Mouse (Mus musculus) MEL (cell line): ENCODE measurements around the gene Ttc41. TPM values are rescaled to one million over a fixed set of nuclear protein-coding genes. Genes with fewer than 3 reads are reported as not detected.

Experiments
- DNase-seq: peaks from one replicate; pipeline ENCODE4 v3.0.0; 2011; ENCODE audit warnings: low read depth, low spot score
- H3K27ac ChIP-seq: 2 replicates; pipeline ENCODE4 v1.5.1; 2012; ENCODE audit warnings: low read depth, mild to moderate bottlenecking, control low read depth, low read length, moderate library complexity; ENCODE audit not compliant: control insufficient read depth
- H3K27me3 ChIP-seq, 2 experiments: fragments of 150-350 bp in 1 of 2; sonication (generic) in 1 of 2; 2 replicates each; pipeline ENCODE4 v1.6.1; 2012; ENCODE audit warnings: low read length in 2 of 2, mild to moderate bottlenecking in 2 of 2, improper control_type of control experiment in 1 of 2, moderate library complexity in 1 of 2; ENCODE audit not compliant: insufficient read depth in 2 of 2, control insufficient read depth in 1 of 2
- H3K36me3 ChIP-seq, 2 experiments: 2 replicates each; pipeline ENCODE4 v1.6.1; 2012 to 2014; ENCODE audit warnings: low read length in 2 of 2, improper control_type of control experiment in 1 of 2, inconsistent platforms in 1 of 2, mild to moderate bottlenecking in 1 of 2; ENCODE audit not compliant: insufficient read depth in 2 of 2, control insufficient read depth in 1 of 2
- H3K4me1 ChIP-seq, 2 experiments: fragments of 150-350 bp in 1 of 2; sonication (generic) in 1 of 2; 2 replicates each; pipeline ENCODE4 v1.6.1; 2012; ENCODE audit warnings: low read length in 2 of 2, improper control_type of control experiment in 1 of 2, mild to moderate bottlenecking in 1 of 2; ENCODE audit not compliant: insufficient read depth in 2 of 2, control insufficient read depth in 1 of 2
- H3K4me3 ChIP-seq, 2 experiments: fragments of 150-350 bp in 1 of 2; sonication (generic) in 1 of 2; 2 replicates each; pipeline ENCODE4 v1.5.1; 2012; ENCODE audit warnings: low read depth in 2 of 2, low read length in 2 of 2, mild to moderate bottlenecking in 2 of 2, moderate library complexity in 2 of 2, control low read depth in 1 of 2, improper control_type of control experiment in 1 of 2; ENCODE audit not compliant: control insufficient read depth in 1 of 2, insufficient read depth in 1 of 2
- H3K79me2 ChIP-seq: 2 replicates; pipeline ENCODE4 v1.6.1; 2012; ENCODE audit warnings: mild to moderate bottlenecking, low read length, moderate library complexity; ENCODE audit not compliant: control insufficient read depth, poor library complexity, insufficient read depth
- H3K9ac ChIP-seq: 2 replicates; pipeline ENCODE4 v1.6.1; 2012; ENCODE audit warnings: low read depth, mild to moderate bottlenecking, control low read depth, low read length, moderate library complexity; ENCODE audit not compliant: control insufficient read depth, poor library complexity, severe bottlenecking
- H3K9me3 ChIP-seq: fragments of 150-350 bp; sonication (generic); replicated peaks from 2 replicates; pipeline ENCODE4 v1.6.1; 2012; ENCODE audit warnings: mild to moderate bottlenecking, low read length, improper control_type of control experiment, moderate library complexity; ENCODE audit not compliant: insufficient read depth
- CTCF ChIP-seq, 3 experiments: IDR thresholded peaks in 2 of 3; conservative IDR thresholded peaks in 1 of 3; 2 replicates each; pipeline ENCODE4 v1.5.1; 2011 to 2012; ENCODE audit warnings: low read length in 3 of 3, low read depth in 2 of 3, mild to moderate bottlenecking in 2 of 3, improper control_type of control experiment in 1 of 3, inconsistent platforms in 1 of 3, mixed read lengths in 1 of 3, moderate library complexity in 1 of 3; ENCODE audit not compliant: control insufficient read depth in 1 of 3, insufficient read depth in 1 of 3, poor library complexity in 1 of 3, severe bottlenecking in 1 of 3
- EP300 ChIP-seq, 2 experiments: IDR thresholded peaks; 2 replicates each; pipeline ENCODE4 v1.6.1; 2011; ENCODE audit warnings: improper control_type of control experiment in 2 of 2, low read length in 2 of 2, low read depth in 1 of 2, mild to moderate bottlenecking in 1 of 2
- ETS1 ChIP-seq: IDR thresholded peaks from 2 replicates; pipeline ENCODE4 v1.6.1; 2012; ENCODE audit warnings: low read depth, mild to moderate bottlenecking, inconsistent platforms, low read length, improper control_type of control experiment, moderate library complexity
- GABPA ChIP-seq: IDR thresholded peaks from 2 replicates; pipeline ENCODE4 v1.6.1; 2012; ENCODE audit warnings: low read depth, mild to moderate bottlenecking, inconsistent platforms, low read length, improper control_type of control experiment, moderate library complexity
- GATA1 ChIP-seq: IDR thresholded peaks from 2 replicates; pipeline ENCODE4 v1.6.1; 2011; ENCODE audit warnings: low read depth, low read length, improper control_type of control experiment
- HCFC1 ChIP-seq: IDR thresholded peaks from 2 replicates; pipeline ENCODE4 v1.6.1; 2012; ENCODE audit warnings: low read depth, mild to moderate bottlenecking, inconsistent platforms, low read length, improper control_type of control experiment, moderate library complexity
- KAT2A ChIP-seq: conservative IDR thresholded peaks from 2 replicates; pipeline ENCODE4 v1.6.1; 2012; ENCODE audit warnings: low read depth, low read length, improper control_type of control experiment, inconsistent platforms
- MAFK ChIP-seq: IDR thresholded peaks from 2 replicates; pipeline ENCODE4 v1.6.1; 2011; ENCODE audit warnings: low read depth, mild to moderate bottlenecking, low read length, improper control_type of control experiment, borderline replicate concordance
- MYC ChIP-seq: IDR thresholded peaks from 2 replicates; pipeline ENCODE4 v1.6.1; 2011; ENCODE audit warnings: low read depth, mild to moderate bottlenecking, low read length, improper control_type of control experiment, moderate library complexity
- POLR2AphosphoS2 ChIP-seq: IDR thresholded peaks from 2 replicates; pipeline ENCODE4 v1.6.1; 2011; ENCODE audit warnings: low read length, improper control_type of control experiment
- POLR2AphosphoS5 ChIP-seq: IDR thresholded peaks from 2 replicates; pipeline ENCODE4 v1.6.1; 2012; ENCODE audit warnings: low read depth, borderline replicate concordance, mild to moderate bottlenecking, inconsistent platforms, low read length, moderate library complexity, mixed read lengths
- SIN3A ChIP-seq: IDR thresholded peaks from 2 replicates; pipeline ENCODE4 v1.6.1; 2012; ENCODE audit warnings: low read length, improper control_type of control experiment, inconsistent platforms
- SMC3 ChIP-seq: IDR thresholded peaks from 2 replicates; pipeline ENCODE4 v1.6.1; 2011; ENCODE audit warnings: low read depth, low read length, improper control_type of control experiment
- TBP ChIP-seq: IDR thresholded peaks from 2 replicates; pipeline ENCODE4 v1.8.0; 2011; ENCODE audit warnings: low read depth, low read length, improper control_type of control experiment
- TCF12 ChIP-seq: IDR thresholded peaks from 2 replicates; pipeline ENCODE4 v1.6.1; 2014; ENCODE audit warnings: low read depth, mild to moderate bottlenecking, inconsistent platforms, low read length, improper control_type of control experiment, moderate library complexity
- UBTF ChIP-seq: IDR thresholded peaks from 2 replicates; pipeline ENCODE4 v1.6.1; 2012; ENCODE audit warnings: low read depth, mild to moderate bottlenecking, inconsistent platforms, low read length, improper control_type of control experiment, moderate library complexity, borderline replicate concordance; ENCODE audit not compliant: insufficient read depth
- USF1 ChIP-seq: IDR thresholded peaks from 2 replicates; pipeline ENCODE4 v1.6.1; 2014; ENCODE audit warnings: low read depth, mild to moderate bottlenecking, inconsistent platforms, low read length, improper control_type of control experiment, moderate library complexity
- USF2 ChIP-seq, 2 experiments: IDR thresholded peaks; 2 replicates each; pipeline ENCODE4 v1.6.1; 2011 to 2012; ENCODE audit warnings: improper control_type of control experiment in 2 of 2, low read length in 2 of 2, borderline replicate concordance in 1 of 2, inconsistent platforms in 1 of 2, low read depth in 1 of 2, mild to moderate bottlenecking in 1 of 2; ENCODE audit not compliant: insufficient read depth in 1 of 2
- ZC3H11A ChIP-seq: IDR thresholded peaks from 2 replicates; pipeline ENCODE4 v1.6.1; 2012; ENCODE audit warnings: low read depth, mild to moderate bottlenecking, inconsistent platforms, low read length, improper control_type of control experiment
- ZMIZ1 ChIP-seq: IDR thresholded peaks from 2 replicates; pipeline ENCODE4 v1.6.1; 2012; ENCODE audit warnings: low read depth, mild to moderate bottlenecking, inconsistent platforms, low read length, improper control_type of control experiment, moderate library complexity
- polyA plus RNA-seq, 2 experiments: library from polyadenylated mRNA; stranded (reverse) in 1 of 2; unstranded in 1 of 2; fragments of >175 nt in 1 of 2; fragments of >200 nt in 1 of 2; gene quantifications; 2 replicates each; pipeline versions ENCODE4 v1.2.1 to v1.2.4; 2012; ENCODE audit warnings: low replicate concordance in 2 of 2, low read depth in 1 of 2; ENCODE audit not compliant: insufficient read length in 2 of 2, insufficient read depth in 1 of 2, missing spikeins in 1 of 2
- total RNA-seq: library from RNA; depleted of rRNA; stranded (reverse); fragments of 300-350 nt; gene quantifications from 2 replicates; pipeline ENCODE4 v1.2.3, GENCODE M21; 2012

Ttc41 gene
- total and polyA plus RNA-seq, 3 experiments: 1.0 to 2.1 TPM; not detected in 1

GRCm38 (mm10) chr10:86742918-86743317 lies 37.3 kb downstream of the Ttc41 start:
- H3K9me3 ChIP-seq: no peaks in the 10 kb centered on the region
- DNase-seq: no peak
- H3K27ac ChIP-seq: no peak overlapping the region
- no peaks in the 10 kb centered on the region for H3K79me2 ChIP-seq
- no peak overlapping the region for H3K9ac ChIP-seq
- no peaks in the 10 kb centered on the region for H3K27me3 ChIP-seq
- H3K36me3 ChIP-seq: no peaks in the 10 kb centered on the region
- no peak for TF ChIP-seq KAT2A
- no peak for TF ChIP-seq GABPA
- no peak for TF ChIP-seq UBTF
- no peak for TF ChIP-seq POLR2AphosphoS2
- no peak for TF ChIP-seq GATA1
- no peak for TF ChIP-seq TCF12
- TF ChIP-seq USF2 (IDR thresholded peaks at IDR 0.05; ENCODE audit: borderline replicate concordance in 1 of 2, insufficient read depth in 1 of 2, low read depth in 1 of 2, low read length in 2 of 2): no peak
- TF ChIP-seq ZC3H11A: no peak
- no peak for TF ChIP-seq HCFC1
- TF ChIP-seq ETS1: no peak
- no peak for TF ChIP-seq ZMIZ1
- TF ChIP-seq EP300 (IDR thresholded peaks at IDR 0.05; ENCODE audit: low read depth in 1 of 2, low read length in 2 of 2): no peak
- no peak for TF ChIP-seq POLR2AphosphoS5
- no peak for TF ChIP-seq TBP
- no peak for TF ChIP-seq USF1
- TF ChIP-seq, all 39 proteins: peak for 0
- Histone ChIP-seq H3K4me1 (no peaks in the 10 kb centered on the region), H3K4me3 (no peak overlapping the region)

GRCm38 (mm10) chr10:86744306-86744705 lies 38.7 kb downstream of the Ttc41 start:
- TF ChIP-seq SMC3 (no peak), HCFC1 (no peak), MYC (no peak), POLR2AphosphoS5 (no peak), SIN3A (no peak), CTCF (IDR thresholded peaks at IDR 0.05 in 2 of 3, conservative IDR thresholded peaks at IDR 0.05 in 1 of 3; ENCODE audit: control insufficient read depth in 1 of 3, insufficient read depth in 1 of 3, low read depth in 2 of 3, low read length in 3 of 3, poor library complexity in 1 of 3, severe bottlenecking in 1 of 3) (no peak), MAFK (no peak)
- TF ChIP-seq, all 39 proteins: peak for 0
- H3K9ac ChIP-seq: no peak overlapping the region
- H3K9me3 ChIP-seq: no peaks in the 10 kb centered on the region
- H3K4me3 ChIP-seq: no peak overlapping the region
- DNase-seq: no peak
- H3K79me2 ChIP-seq: no peaks in the 10 kb centered on the region
- H3K27me3 ChIP-seq: no peaks in the 10 kb centered on the region
- H3K27ac ChIP-seq: no peak overlapping the region
- no peaks in the 10 kb centered on the region for H3K4me1 ChIP-seq
- H3K36me3 ChIP-seq: no peaks in the 10 kb centered on the region
